ENCODE assay signal across 1 mouse cellular context in the genomic region with DNA sequence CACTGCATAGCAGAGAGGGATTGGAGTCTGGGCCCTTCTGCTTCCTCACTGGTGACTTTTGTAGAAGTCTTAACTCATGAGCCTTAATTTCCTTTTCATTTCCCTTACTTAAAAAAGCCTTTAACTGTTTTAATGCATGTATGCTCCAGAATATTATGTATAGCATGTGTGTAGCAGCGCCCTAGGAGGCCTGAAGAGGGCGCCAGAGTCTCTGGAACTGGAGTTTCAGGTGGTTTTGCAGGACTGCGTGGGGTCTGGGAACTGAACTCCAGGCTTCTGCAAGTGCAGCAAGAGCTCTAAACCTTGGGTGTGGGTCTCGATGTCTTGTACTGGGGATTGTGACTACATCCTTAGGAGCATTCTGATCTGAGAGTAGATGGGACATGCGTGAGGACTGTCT.
TF ChIP-seq lines count a peak whose summit lies in the region.

No protein-coding gene starts in this region.

TF ChIP-seq in CH12.LX, 34 proteins besides CTCF, POLR2A, EP300 and RAD21 (continued from another document):
- TF ChIP-seq KAT2A (IDR thresholded peaks at IDR 0.05; ENCODE audit: insufficient replicate concordance, low read length) (no peak), RCOR1 (conservative IDR thresholded peaks at IDR 0.05; ENCODE audit: low read depth, low read length) (no peak), JUND (conservative IDR thresholded peaks at IDR 0.05; ENCODE audit: low read depth, low read length) (no peak), CHD2 (IDR thresholded peaks at IDR 0.05; ENCODE audit: low read length) (no peak), POLR2AphosphoS2 (IDR thresholded peaks at IDR 0.05; ENCODE audit: low read depth, low read length) (no peak), ZC3H11A (IDR thresholded peaks at IDR 0.05; ENCODE audit: low read depth, low read length) (no peak), MXI1 (IDR thresholded peaks at IDR 0.05; ENCODE audit: low read depth, low read length) (no peak), MYC (IDR thresholded peaks at IDR 0.05; ENCODE audit: low read depth, low read length) (no peak)
